Mouse (Mus musculus) mouse embryonic stem cell (cell line): Measurements from ENCODE around the gene Rbck1.

Experiments
- in situ Hi-C, 2 experiments: fragments of 300-500 bp; cut with MboI; formaldehyde crosslinking; loops; 1 replicate in 1 of 2; 3 replicates in 1 of 2; pipeline ENCODE4 v1.14.3; 2019 to 2020; ENCODE audit warnings: low sequenced_read_pairs in 2 of 2, low pct_unique_long_range_greater_than_20kb in 1 of 2, mixed read lengths in 1 of 2; ENCODE audit not compliant: unreplicated experiment in 1 of 2

The Rbck1 gene

GRCm38 (mm10) chr2:152346776-152347465, 14.5 kb upstream of the Rbck1 start:
- in situ Hi-C loops: no loop called here

DNA sequence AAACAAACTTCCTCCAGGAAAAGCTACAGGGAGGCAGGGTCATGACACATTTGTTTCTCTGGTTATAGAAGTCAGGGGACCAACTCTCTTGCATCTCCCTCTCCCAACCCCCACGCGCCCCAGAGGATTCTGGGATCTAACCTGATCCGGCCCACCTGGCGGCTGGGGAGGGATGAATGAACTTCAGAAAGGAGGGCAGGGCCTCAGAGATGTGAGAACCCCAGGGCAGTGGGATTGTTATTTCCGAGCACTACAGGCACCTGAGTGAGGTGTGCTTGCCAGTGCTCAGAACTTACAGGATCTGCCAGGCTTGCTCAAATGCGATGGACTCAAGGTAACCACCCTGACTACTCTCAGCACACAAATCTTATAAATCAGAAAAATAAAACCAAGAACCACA, 12.9 kb upstream of the Rbck1 start:
- in situ Hi-C loops: no loop called here

- in situ Hi-C loops: no loop called here
Observed at GRCm38 (mm10) chr2:152344909-152345308, 12.5 kb upstream of the Rbck1 start.

DNA sequence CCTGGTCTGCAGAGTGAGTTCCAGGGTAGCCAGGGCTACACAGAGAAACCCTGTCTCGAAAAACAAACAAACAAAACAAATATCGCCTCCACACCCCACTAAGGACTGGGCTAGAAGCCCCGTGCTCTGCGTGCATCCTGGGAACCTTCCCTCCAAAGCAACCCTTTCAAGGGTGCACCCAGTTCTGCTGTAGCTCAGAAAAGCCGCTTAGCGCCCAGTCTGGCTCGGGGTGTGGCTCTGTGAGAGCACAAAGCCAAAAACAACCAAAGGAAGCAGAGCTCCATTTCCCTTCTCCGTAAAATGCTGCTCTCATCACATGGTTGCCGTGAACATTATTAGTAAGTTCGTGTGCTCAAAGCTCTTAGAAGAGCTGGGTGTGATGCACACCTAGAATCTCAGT, 11.9 kb upstream of the Rbck1 start:
- in situ Hi-C loops: no loop called here

- in situ Hi-C loops: no loop called here
Observed at GRCm38 (mm10) chr2:152343329-152344213, 11.1 kb upstream of the Rbck1 start, which contains the start of gene Trib3. Gene Trib3 (minus strand): TSS chr2:152344032.

DNA sequence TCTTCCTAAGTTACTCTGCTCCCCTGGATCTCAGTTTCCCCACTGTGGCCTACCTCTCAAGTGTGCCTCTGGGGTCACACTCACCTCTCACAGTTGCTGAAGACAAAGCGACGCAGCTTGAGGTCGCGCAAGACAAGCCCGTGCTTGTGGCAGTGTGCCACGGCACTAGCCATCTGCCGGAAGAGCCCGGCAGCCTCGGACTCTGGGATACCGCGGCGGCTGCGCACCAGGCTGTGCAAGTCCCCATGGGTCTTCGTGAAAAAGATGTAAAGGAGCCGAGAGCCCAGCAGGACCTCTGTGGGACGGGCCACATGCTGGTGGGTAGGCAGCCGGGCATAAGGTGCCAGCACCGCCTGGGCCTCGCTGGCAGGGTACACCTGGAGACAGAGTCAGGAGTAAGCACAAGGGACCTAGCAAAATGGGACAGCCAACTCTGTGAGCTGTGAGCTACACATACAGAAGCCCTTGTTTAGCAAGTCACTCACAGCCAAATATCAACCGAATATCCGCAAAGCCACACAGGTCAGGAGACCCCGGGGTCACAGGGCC, 7.3 kb upstream of the Rbck1 start:
- in situ Hi-C loops: no loop called here

GRCm38 (mm10) chr2:152338319-152338718, 5.9 kb upstream of the Rbck1 start:
- in situ Hi-C loops: no loop called here

- in situ Hi-C loops: no loop called here
Observed at GRCm38 (mm10) chr2:152337591-152338212, 5.2 kb upstream of the Rbck1 start.

DNA sequence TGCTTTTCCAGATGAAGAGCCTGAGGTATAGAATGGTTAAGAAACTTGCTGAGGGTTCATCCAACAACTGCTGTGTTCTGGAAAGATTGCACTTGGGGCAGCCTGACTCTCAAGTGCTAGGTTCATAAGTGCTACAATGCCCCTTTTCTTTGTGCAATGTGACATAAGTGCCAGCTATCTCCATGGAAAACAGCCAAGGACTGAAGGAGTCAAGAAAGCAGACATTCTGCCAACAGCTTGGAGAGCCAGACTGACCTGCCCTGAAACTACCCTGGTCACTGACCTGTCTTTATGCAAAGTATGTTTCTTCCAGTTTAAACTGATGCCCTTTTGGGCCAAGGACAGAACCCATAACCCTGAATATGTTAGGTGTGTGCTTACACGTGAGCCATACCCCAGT, 4.4 kb upstream of the Rbck1 start:
- in situ Hi-C loops: no loop called here

GRCm38 (mm10) chr2:152335289-152335820, 2.9 kb upstream of the Rbck1 start:
- in situ Hi-C loops: no loop called here

DNA sequence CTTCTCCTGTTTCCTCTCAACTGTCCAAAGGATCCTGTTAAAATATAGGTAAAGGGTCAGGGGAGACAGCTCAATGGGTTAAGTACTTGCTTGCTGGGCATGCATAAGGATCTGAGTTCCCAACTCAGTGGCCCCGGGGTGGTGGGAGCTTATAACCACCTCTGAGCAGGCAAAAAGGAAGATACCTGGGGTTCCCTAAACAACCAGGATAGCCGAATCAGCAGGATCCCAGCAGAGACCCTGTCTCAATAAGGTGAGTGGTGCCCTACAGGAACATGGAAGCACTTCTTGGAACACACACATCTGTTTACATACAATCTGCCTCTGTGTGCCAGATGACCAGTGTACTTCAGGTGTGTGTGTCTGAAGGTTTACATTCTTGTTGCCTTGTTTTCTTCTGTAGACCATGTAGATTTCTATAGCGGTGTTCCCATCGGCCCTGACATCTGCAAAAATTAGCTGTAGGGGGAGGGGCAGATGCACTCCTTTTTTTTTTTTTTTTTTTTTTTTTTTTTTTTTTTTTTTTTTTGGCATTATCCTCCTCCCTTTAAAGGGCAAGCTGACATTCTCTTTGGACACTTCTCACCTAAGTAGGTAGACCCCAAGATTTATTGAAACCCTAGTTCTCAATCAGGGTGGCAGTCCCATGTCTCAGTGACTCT, 1.0 kb upstream of the Rbck1 start:
- in situ Hi-C loops: no loop called here

DNA sequence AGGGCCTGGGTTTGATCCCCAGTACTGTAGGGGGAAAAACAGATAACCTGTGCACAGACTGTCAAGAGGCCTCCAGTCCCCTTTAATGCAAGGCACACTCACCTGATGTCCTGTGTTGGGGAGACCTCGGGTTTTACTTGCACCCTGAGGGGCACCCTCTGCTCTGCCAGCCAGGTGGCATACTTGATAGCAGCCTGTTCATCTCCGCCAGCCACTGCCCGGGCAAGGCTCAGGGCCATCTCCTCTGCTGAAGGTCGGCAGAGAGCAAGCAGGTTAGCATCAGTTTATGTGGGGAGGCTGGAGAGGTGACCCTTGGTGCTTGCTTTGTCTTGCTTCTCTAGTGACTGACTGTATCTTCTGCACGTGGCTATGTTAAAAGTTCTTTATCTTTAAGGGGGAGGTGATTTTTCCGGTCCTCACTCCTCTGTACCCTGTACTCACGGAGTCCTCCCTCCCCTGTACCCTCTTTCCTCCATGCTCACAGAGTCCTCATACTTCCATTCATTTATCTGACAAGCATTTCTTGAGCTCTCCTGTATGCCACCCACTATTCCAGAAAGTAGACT, 1.5 kb downstream of the Rbck1 start:
- in situ Hi-C loops: no loop called here

- in situ Hi-C loops: no loop called here
Observed at GRCm38 (mm10) chr2:152327980-152328379, 4.5 kb downstream of the Rbck1 start.

DNA sequence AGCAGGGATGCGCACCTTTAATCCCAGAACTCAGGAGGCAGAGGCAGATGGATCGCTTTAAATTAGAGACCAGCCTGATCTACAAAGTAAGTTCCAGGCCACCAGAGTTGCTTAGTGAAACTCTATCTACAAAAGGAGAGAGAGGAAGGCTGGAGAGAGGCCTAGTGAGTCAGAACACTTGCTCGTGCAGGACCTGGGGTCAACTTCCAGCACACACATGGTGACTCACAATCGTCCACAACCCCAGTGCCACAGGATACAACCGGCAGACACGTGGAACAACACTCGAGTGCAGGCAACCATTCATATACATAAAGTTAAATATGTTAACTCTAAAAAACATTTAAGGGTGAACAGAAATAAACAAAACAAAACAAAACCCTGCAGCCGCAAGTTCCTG, 5.8 kb downstream of the Rbck1 start:
- in situ Hi-C loops: no loop called here

DNA sequence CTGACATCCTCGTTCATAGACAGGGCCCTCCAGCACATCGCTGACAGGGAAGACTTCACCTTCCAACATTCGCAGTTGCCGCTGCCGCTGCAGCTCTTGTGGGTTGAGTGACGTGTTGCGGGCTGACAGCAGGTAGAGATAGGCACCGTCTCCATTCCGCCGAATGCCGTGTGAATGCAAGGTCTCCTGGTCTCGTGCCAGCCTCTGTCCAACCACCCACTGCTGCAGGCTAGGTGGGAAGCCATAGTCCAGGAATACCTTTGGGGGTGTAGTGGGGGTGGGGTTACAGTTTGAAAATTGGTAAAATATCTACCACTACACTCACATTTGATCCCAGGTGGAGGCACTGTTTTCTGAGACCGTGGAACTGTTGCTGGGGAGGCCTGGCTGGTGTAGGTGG, 6.3 kb downstream of the Rbck1 start:
- in situ Hi-C loops: no loop called here

DNA sequence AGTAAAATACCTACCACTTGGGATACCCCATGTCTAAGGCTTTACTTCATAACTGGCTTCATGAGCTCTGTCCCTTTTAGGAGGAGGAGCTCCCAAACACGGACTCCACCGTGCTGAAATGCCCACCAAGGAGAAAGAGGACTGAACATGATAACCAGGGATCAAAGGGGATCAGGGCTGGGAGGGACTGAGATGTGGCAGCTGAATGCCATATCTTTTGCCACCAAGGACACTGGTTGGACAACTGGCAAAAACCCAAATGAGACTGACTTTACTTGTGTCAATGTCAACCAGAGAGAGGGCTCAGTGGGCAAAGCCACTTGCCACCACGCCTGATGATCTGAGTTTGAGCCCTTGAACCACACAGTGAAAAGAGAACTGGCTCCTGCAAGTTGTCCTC, 7.6 kb downstream of the Rbck1 start:
- in situ Hi-C loops: no loop called here

DNA sequence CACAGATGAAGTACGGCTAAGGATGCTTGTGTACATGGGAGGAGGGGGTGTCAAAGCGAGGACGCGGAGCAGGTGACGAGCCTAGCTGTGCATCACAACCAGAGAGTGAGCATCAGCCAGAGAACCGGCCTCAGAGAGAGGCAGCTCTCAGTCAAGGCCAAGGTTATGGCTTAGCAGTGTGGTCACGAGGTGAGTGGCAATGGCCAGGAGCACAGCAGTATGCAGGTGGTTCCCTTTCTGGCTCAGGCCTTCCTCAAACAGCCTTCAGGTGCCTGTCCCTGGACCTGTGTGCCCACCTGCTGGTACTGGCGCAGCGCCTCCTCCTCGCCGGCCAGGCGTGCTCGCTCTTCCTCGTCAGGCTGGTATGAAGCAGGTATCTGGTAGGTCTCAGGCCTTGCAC, 8.5 kb downstream of the Rbck1 start:
- in situ Hi-C loops: no loop called here

DNA sequence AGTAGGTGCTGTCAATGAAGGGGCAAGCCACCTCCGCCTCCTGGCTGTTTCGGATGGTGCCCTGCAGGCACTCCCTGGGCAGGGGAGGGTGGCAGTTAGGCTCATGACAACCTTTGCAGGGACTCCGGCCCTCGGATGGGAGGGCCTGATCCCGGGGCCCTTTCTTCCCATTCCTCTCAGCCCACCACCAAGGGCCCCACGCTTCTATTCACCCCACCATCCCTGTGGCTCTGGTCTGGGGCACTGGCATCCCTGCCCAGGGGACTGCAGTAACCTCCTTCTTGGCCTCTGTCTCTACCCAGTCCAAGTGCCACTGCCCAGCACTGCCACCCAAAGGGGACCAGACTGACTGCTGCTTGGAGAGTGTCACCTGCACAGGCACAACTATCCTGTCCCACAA, 10.3 kb downstream of the Rbck1 start:
- in situ Hi-C loops: no loop called here
